Comparison of ENCODE assay signal across 11 mouse cellular contexts in genomic region chr5:31876216-31876974, GRCm38 (mm10).
DNase-seq lines count a peak whose midpoint lies in the region; ATAC-seq lines count a peak whose summit lies in the region.
"Had no signal": no experiment of that assay in that cellular context is flagged by ENCODE, and none has a peak within 500 bp of the region (broad histone marks: within the 10 kb centered on the region; RNA-seq: fewer than 3 reads in every experiment).

No protein-coding gene starts in this region.

- no peak for DNase-seq in lung, postnatal 4 days
- DNase-seq in heart, adult 11 months: peak; percentile 98
- DNase-seq in kidney, adult 9 months: peak; percentile 42
- no peak for DNase-seq in hindbrain, embryonic 11.5 days (ENCODE audit: low spot score)
- DNase-seq in urinary bladder, postnatal 4 days (ENCODE audit: low spot score in 2 of 2): no peak
- no peak for DNase-seq in spleen, postnatal 4 days (ENCODE audit: low spot score in 2 of 2)

- peak overlapping the region; percentile 13; the same call in 1 of the 2 replicates for H3K27ac ChIP-seq in lung, embryonic 16.5 days (ENCODE audit: low read length)
- H3K27ac ChIP-seq in stomach, embryonic 15.5 days: peak overlapping the region; percentile 7; the same call in 1 of the 2 replicates
- H3K27ac ChIP-seq in hindbrain, embryonic 11.5 days (ENCODE audit: low read depth, low read length): no peak overlapping the region
- H3K27ac ChIP-seq: liver, embryonic 14.5 days had no signal

- no peak for ATAC-seq in lung, embryonic 16.5 days (ENCODE audit: low read depth)
- no peak for ATAC-seq in stomach, embryonic 15.5 days (ENCODE audit: insufficient read depth, low FRiP score, low read depth)
- no peak for ATAC-seq in hindbrain, embryonic 11.5 days (ENCODE audit: low FRiP score)
- ATAC-seq: inflammation-experienced regulatory T-cells, adult 6 months had no signal

- H3K9ac ChIP-seq in lung, embryonic 16.5 days (ENCODE audit: low read length): no peak overlapping the region
- no peak overlapping the region for H3K9ac ChIP-seq in stomach, embryonic 15.5 days
- H3K9ac ChIP-seq in hindbrain, embryonic 11.5 days (ENCODE audit: low read depth, low read length): no peak overlapping the region
- H3K9ac ChIP-seq: liver, embryonic 14.5 days had no signal

- peaks cover 7% of the 10 kb centered on the region; the same call in 1 of the 2 replicates for H3K4me1 ChIP-seq in lung, embryonic 16.5 days (replicated peaks; ENCODE audit: control insufficient read depth, insufficient read depth, low read length)
- H3K4me1 ChIP-seq in stomach, embryonic 15.5 days: no peaks in the 10 kb centered on the region
- H3K4me1 ChIP-seq in hindbrain, embryonic 11.5 days (replicated peaks; ENCODE audit: control insufficient read depth, insufficient read depth, low read length): no peaks in the 10 kb centered on the region

- WGBS in lung, embryonic 16.5 days: 49% methylated on average over 8 of the region's 8 CpGs
- WGBS in stomach, embryonic 15.5 days: 56% methylated on average over 8 of the region's 8 CpGs
- 80% methylated on average over 8 of the region's 8 CpGs for WGBS in hindbrain, embryonic 11.5 days

- H3K4me3 ChIP-seq in lung, embryonic 16.5 days (ENCODE audit: low read length): no peak overlapping the region
- no peak overlapping the region for H3K4me3 ChIP-seq in stomach, embryonic 15.5 days (replicated peaks)
- H3K4me3 ChIP-seq in hindbrain, embryonic 11.5 days (ENCODE audit: low read depth, low read length): no peak overlapping the region
- H3K4me3 ChIP-seq: erythroblast, embryonic 14.5 days had no signal

- H3K27me3 ChIP-seq in lung, embryonic 16.5 days (ENCODE audit: control insufficient read depth, insufficient read depth, low read depth, low read length): no peaks in the 10 kb centered on the region
- H3K27me3 ChIP-seq in stomach, embryonic 15.5 days (replicated peaks): no peaks in the 10 kb centered on the region
- no peaks in the 10 kb centered on the region for H3K27me3 ChIP-seq in hindbrain, embryonic 11.5 days (ENCODE audit: control insufficient read depth, insufficient read depth, low read length)

- no peaks in the 10 kb centered on the region for H3K9me3 ChIP-seq in lung, embryonic 16.5 days (ENCODE audit: control insufficient read depth, low read length)
- no peaks in the 10 kb centered on the region for H3K9me3 ChIP-seq in stomach, embryonic 15.5 days
- no peaks in the 10 kb centered on the region for H3K9me3 ChIP-seq in hindbrain, embryonic 11.5 days (ENCODE audit: control insufficient read depth, low read length)

- H3K36me3 ChIP-seq in lung, embryonic 16.5 days (ENCODE audit: control insufficient read depth, insufficient read depth, low read length): no peaks in the 10 kb centered on the region
- no peaks in the 10 kb centered on the region for H3K36me3 ChIP-seq in stomach, embryonic 15.5 days
- H3K36me3 ChIP-seq in hindbrain, embryonic 11.5 days (ENCODE audit: control insufficient read depth, insufficient read depth, low read length): no peaks in the 10 kb centered on the region

- H3K4me2 ChIP-seq in lung, embryonic 16.5 days (ENCODE audit: low read depth, low read length): no peak overlapping the region
- H3K4me2 ChIP-seq in stomach, embryonic 15.5 days: no peak overlapping the region
- no peak overlapping the region for H3K4me2 ChIP-seq in hindbrain, embryonic 11.5 days (replicated peaks; ENCODE audit: low read depth, low read length)

Comparison
In these comparisons a context has a peak if more than half of its experiments do, and no peak if none do; other contexts are left out.
1. DNase-seq: peak in heart, adult 11 months (single experiment) and kidney, adult 9 months (single experiment); none in lung, postnatal 4 days (0 of 2), hindbrain, embryonic 11.5 days (single experiment), urinary bladder, postnatal 4 days (0 of 2) and spleen, postnatal 4 days (0 of 2).